Mouse (Mus musculus) kidney, adult 2 months (tissue): ENCODE results near the gene Tenm3.

Experiments used
- CTCF ChIP-seq: fragments of 200-500 bp; conservative IDR thresholded peaks from 2 replicates; pipeline ENCODE4 v1.5.1; 2011; ENCODE audit warnings: low read depth, mild to moderate bottlenecking, control low read depth, low read length, moderate library complexity, mixed read lengths; ENCODE audit not compliant: insufficient read depth, insufficient read length
- POLR2A ChIP-seq: fragments of 200-500 bp; IDR thresholded peaks from one replicate; pipeline ENCODE4 v1.6.1; 2011; ENCODE audit warnings: low read depth, low read length, control low read depth

DNA sequence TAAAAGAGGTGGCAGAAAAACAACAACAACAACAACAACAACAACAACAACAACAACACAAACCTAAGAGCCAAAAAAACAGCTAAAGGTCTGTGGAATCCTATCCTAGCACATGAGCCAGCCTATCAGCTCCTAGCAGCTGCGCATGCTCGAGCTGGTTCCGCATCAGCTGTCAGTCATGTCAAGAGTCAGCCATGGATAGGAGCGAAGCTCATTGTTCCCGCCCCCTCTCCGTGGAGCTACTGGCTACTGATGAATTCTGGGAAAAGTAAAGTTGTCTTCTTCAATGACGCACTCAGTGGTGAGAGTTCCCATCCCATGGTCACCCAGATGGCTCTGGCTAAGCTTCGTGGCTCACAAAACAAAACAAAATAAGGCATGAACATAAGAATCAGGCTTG, 432.8 kb downstream of the Tenm3 start:
- TF ChIP-seq POLR2A (no peak), CTCF (no peak)
